Mouse (Mus musculus) liver, embryonic 14.5 days (tissue): Measurements from ENCODE around the gene Cdc37. TPM values are rescaled to one million over a fixed set of nuclear protein-coding genes. Genes with fewer than 3 reads are reported as not detected.

Experiments
- ATAC-seq: fragments of 200-750 bp; cut with Nextera tagmentation; 2 replicates; pipeline ENCODE4 v1.8.0; 2017; ENCODE audit warnings: moderate number of reproducible peaks, mild to moderate bottlenecking, moderate library complexity; ENCODE audit not compliant: insufficient read depth
- DNase-seq, 3 experiments: peaks; one replicate each; pipeline ENCODE4 v3.0.0-alpha.2; 2012 to 2013; ENCODE audit warnings: low read depth in 3 of 3, low spot score in 3 of 3
- H3K27ac ChIP-seq: fragments of 300-500 bp; sonication (generic); 2 replicates; pipeline ENCODE4 v1.5.1; 2014; ENCODE audit warnings: moderate library complexity, mild to moderate bottlenecking, control low read depth, inconsistent platforms
- H3K27me3 ChIP-seq: fragments of 300-500 bp; sonication (generic); 2 replicates; pipeline ENCODE4 v1.6.1; 2014; ENCODE audit warnings: mild to moderate bottlenecking, low read length, moderate library complexity; ENCODE audit not compliant: control insufficient read depth, insufficient read depth
- H3K36me3 ChIP-seq: fragments of 300-500 bp; sonication (generic); replicated peaks from 2 replicates; pipeline ENCODE4 v1.6.1; 2014; ENCODE audit warnings: low read depth; ENCODE audit not compliant: control insufficient read depth, insufficient read depth
- H3K4me1 ChIP-seq, 2 experiments: fragments of 200-500 bp in 1 of 2; fragments of 300-500 bp in 1 of 2; sonication (generic) in 1 of 2; replicated peaks; 2 replicates each; pipeline ENCODE4 v1.6.1; 2012 to 2014; ENCODE audit warnings: antibody characterized with exemption in 1 of 2, inconsistent platforms in 1 of 2, low read length in 1 of 2; ENCODE audit not compliant: control insufficient read depth in 2 of 2, insufficient read depth in 2 of 2
- H3K4me2 ChIP-seq: fragments of 300-500 bp; sonication (generic); 2 replicates; pipeline ENCODE4 v1.6.1; 2014; ENCODE audit warnings: low read depth, mild to moderate bottlenecking, control low read depth, moderate library complexity
- H3K4me3 ChIP-seq, 2 experiments: fragments of 200-500 bp in 1 of 2; fragments of 300-500 bp in 1 of 2; sonication (generic) in 1 of 2; 2 replicates each; pipeline ENCODE4 v1.5.1; 2012 to 2014; ENCODE audit warnings: low read depth in 2 of 2, low read length in 2 of 2, mild to moderate bottlenecking in 2 of 2, control low read depth in 1 of 2, inconsistent platforms in 1 of 2, moderate library complexity in 1 of 2; ENCODE audit not compliant: insufficient read depth in 1 of 2
- H3K9ac ChIP-seq: fragments of 300-500 bp; sonication (generic); replicated peaks from 2 replicates; pipeline ENCODE4 v1.6.1; 2014; ENCODE audit warnings: mild to moderate bottlenecking, control low read depth, moderate library complexity
- H3K9me3 ChIP-seq: fragments of 300-500 bp; sonication (generic); 2 replicates; pipeline ENCODE4 v1.6.1; 2016; ENCODE audit warnings: low read length, mixed read lengths; ENCODE audit not compliant: control insufficient read depth
- CTCF ChIP-seq: IDR thresholded peaks from 2 replicates; pipeline ENCODE4 v1.5.1; 2016; ENCODE audit warnings: antibody characterized with exemption, low read depth, control low read depth
- EP300 ChIP-seq: IDR thresholded peaks from 2 replicates; pipeline ENCODE4 v1.6.1; 2016; ENCODE audit warnings: antibody characterized with exemption, low read depth
- WGBS: fragments of 180-500 bp; shearing (Covaris S2); extraction: QIAGEN DNeasy Blood & Tissue Kit; methylation state at CpG from one replicate; pipeline ENCODE4 v1.1.7; 2014; ENCODE audit not compliant: insufficient replicate concordance; 5-methylcytosine and 5-hydroxymethylcytosine counted together
- polyA plus RNA-seq, 2 experiments: library from polyadenylated mRNA; depleted of rRNA in 1 of 2; stranded (reverse) in 1 of 2; unstranded in 1 of 2; fragments of >200 nt; fragmentation: Nextera tagmentation in 1 of 2; extraction: Ambion mirVana in 1 of 2; gene quantifications; 2 replicates each; pipeline versions ENCODE4 v1.2.1 to v1.2.3; 2012 to 2014

The Cdc37 gene
- polyA plus RNA-seq, 2 experiments: 118 to 123 TPM

DNA sequence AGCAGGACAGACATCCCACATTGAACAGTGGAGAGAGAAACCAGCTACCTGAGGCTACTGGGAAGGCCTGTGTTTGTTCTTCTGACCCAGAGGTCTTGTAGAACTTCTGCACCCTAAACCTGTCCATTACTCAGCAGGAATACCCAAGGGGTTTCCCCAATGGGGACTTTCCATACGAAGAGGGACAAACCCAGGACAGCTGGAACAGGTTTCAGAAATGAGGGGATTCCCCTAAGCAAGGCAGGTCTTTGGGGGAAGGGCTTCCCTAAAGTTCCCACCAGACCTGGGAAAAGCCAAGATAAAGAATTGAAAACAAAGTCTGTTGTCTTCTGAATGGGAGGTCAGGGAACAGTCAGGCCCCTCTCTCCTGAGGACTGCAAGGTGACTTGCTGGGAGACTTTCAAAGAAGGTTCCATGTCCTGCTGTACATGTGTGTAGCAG lies 13.8 kb downstream of the Cdc37 start:
- peaks cover 15% of the 10 kb centered on the region for H3K36me3 ChIP-seq
- no peak overlapping the region for H3K4me3 ChIP-seq
- no peak overlapping the region for H3K9ac ChIP-seq
- H3K27ac ChIP-seq: no peak overlapping the region
- no peak for ATAC-seq
- H3K27me3 ChIP-seq: no peaks in the 10 kb centered on the region
- WGBS: 60% methylated on average over 1 of the region's 1 CpGs
- H3K4me1 ChIP-seq: peaks cover 3 to 9% of the 10 kb centered on the region in 2 experiments; a peak in 1 of 4 replicates
- no peak for TF ChIP-seq EP300
- no peak for TF ChIP-seq CTCF
- no peak overlapping the region for H3K4me2 ChIP-seq
- H3K9me3 ChIP-seq: no peaks in the 10 kb centered on the region
- no peak for DNase-seq

DNA sequence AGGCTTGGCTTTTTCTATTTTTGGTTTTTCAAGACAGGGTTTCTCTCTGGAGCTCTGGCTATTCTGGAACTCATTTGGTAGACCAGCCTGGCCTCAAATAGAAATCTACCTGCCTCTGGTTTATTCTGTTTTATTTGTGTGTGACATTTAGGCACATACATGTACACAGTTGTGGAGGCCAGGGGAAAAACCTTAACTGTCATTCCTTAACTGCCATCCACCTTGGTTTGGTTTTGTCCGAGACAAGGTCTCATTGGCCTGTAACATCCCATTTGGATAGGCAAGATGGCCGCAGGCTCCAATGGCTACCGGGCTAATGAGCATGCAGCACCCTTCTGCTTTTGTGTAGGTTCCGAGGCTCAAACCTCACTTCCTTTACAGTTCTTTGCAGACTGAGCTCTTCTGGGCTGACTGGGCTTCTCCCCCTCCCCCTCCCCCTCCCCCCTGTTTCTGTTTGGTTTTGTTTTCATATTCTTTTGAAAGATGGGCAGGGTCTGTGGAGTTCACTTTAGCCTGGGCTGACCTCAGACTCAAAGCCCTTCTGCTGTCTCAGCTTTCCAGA lies 14.4 kb downstream of the Cdc37 start:
- ATAC-seq (no peak), DNase-seq (no peak)
- Histone ChIP-seq H3K9me3 (no peaks in the 10 kb centered on the region), H3K27ac (no peak overlapping the region), H3K27me3 (no peaks in the 10 kb centered on the region), H3K4me2 (no peak overlapping the region), H3K4me3 (no peak overlapping the region), H3K4me1 (peaks cover 3 to 11% of the 10 kb centered on the region in 2 experiments; a peak in 2 of 4 replicates), H3K36me3 (peaks cover 10% of the 10 kb centered on the region), H3K9ac (no peak overlapping the region)
- TF ChIP-seq EP300 (no peak), CTCF (no peak)
- 61% methylated on average over 4 of the region's 4 CpGs for WGBS

- Histone ChIP-seq H3K4me2 (no peak overlapping the region), H3K27me3 (no peaks in the 10 kb centered on the region), H3K4me3 (no peak overlapping the region), H3K4me1 (peaks cover 3 to 13% of the 10 kb centered on the region in 2 experiments; a peak in 2 of 4 replicates), H3K27ac (no peak overlapping the region), H3K9me3 (no peaks in the 10 kb centered on the region), H3K9ac (no peak overlapping the region), H3K36me3 (peaks cover 10% of the 10 kb centered on the region)
- 47% methylated on average over 9 of the region's 9 CpGs for WGBS
- DNase-seq (no peak), ATAC-seq (no peak)
- TF ChIP-seq CTCF (no peak), EP300 (no peak)
Observed at GRCm38 (mm10) chr9:21134595-21135328, 15.0 kb downstream of the Cdc37 start.

- Histone ChIP-seq H3K27ac (no peak overlapping the region), H3K9ac (no peak overlapping the region), H3K4me3 (no peak overlapping the region), H3K27me3 (no peaks in the 10 kb centered on the region), H3K4me2 (no peak overlapping the region), H3K36me3 (no peaks in the 10 kb centered on the region; the same call in 1 of the 2 replicates), H3K9me3 (no peaks in the 10 kb centered on the region), H3K4me1 (peaks cover 3 to 13% of the 10 kb centered on the region in 2 experiments; a peak in 2 of 4 replicates)
- WGBS: 31% methylated on average over 9 of the region's 9 CpGs
- DNase-seq (no peak), ATAC-seq (no peak)
- peak; percentile 4; the same call in 1 of the 2 replicates for TF ChIP-seq CTCF
- no peak for TF ChIP-seq EP300
Observed at GRCm38 (mm10) chr9:21133064-21133707, 16.6 kb downstream of the Cdc37 start.
